In genomic region chr5:148634919-148635356, GRCm38 (mm10) we compare ENCODE assay signal across 12 mouse cellular contexts.
DNase-seq lines count a peak whose midpoint lies in the region; ATAC-seq and TF ChIP-seq lines count a peak whose summit lies in the region.
"Had no signal": no experiment of that assay in that cellular context is flagged by ENCODE, and none has a peak within 500 bp of the region (broad histone marks: within the 10 kb centered on the region; RNA-seq: fewer than 3 reads in every experiment).

No protein-coding gene starts in this region.

- no peaks in the 10 kb centered on the region for H3K36me3 ChIP-seq in lung, postnatal 0 days (ENCODE audit: insufficient read depth, low read length)
- H3K36me3 ChIP-seq: kidney, embryonic 15.5 days; limb, embryonic 13.5 days had no signal

- no peak overlapping the region for H3K4me2 ChIP-seq in lung, postnatal 0 days (replicated peaks; ENCODE audit: low read depth, low read length)
- H3K4me2 ChIP-seq: kidney, embryonic 15.5 days; limb, embryonic 13.5 days had no signal

- ATAC-seq in lung, postnatal 0 days: peak; percentile 51

- 34% methylated on average over 11 of the region's 11 CpGs for whole genome bisulfite sequencing in lung, postnatal 0 days

- DNase-seq in adrenal gland, postnatal 14 days: peak; percentile 34
- DNase-seq in adrenal gland, adult 18-20 months (ENCODE audit: low spot score in 2 of 2): no peak
- peak; percentile 28 for DNase-seq in urinary bladder, adult 2 months (ENCODE audit: low spot score)
- no peak for DNase-seq in urinary bladder, postnatal 10 days (ENCODE audit: low spot score)
- peak; percentile 67 for DNase-seq in lung, postnatal 0 days (ENCODE audit: low spot score)
- no peak for DNase-seq in thymus, postnatal 4 days
- DNase-seq in B cell, adult 2 months: no peak
- DNase-seq in kidney, adult 9 months: no peak
- DNase-seq: right cerebral cortex, postnatal 25 days had no signal

- no peak overlapping the region for H3K27ac ChIP-seq in lung, postnatal 0 days (ENCODE audit: low read length)
- H3K27ac ChIP-seq: kidney, embryonic 15.5 days; limb, embryonic 13.5 days had no signal

- H3K4me1 ChIP-seq in lung, postnatal 0 days (ENCODE audit: insufficient read depth, low read depth, low read length): peaks cover 16% of the 10 kb centered on the region; the same call in 1 of the 2 replicates

- H3K9me3 ChIP-seq in lung, postnatal 0 days (ENCODE audit: low read length): no peaks in the 10 kb centered on the region
- H3K9me3 ChIP-seq: kidney, embryonic 15.5 days; limb, embryonic 13.5 days had no signal

- H3K4me3 ChIP-seq in lung, postnatal 0 days (ENCODE audit: low read depth, low read length): no peak overlapping the region
- H3K4me3 ChIP-seq: erythroblast, embryonic 14.5 days; kidney, embryonic 15.5 days; limb, embryonic 13.5 days had no signal

- TF ChIP-seq EP300 in lung, postnatal 0 days (IDR thresholded peaks at IDR 0.05): no peak

- no peak overlapping the region for H3K9ac ChIP-seq in lung, postnatal 0 days (replicated peaks; ENCODE audit: low read depth)
- H3K9ac ChIP-seq: kidney, embryonic 15.5 days; limb, embryonic 13.5 days had no signal

- H3K27me3 ChIP-seq in lung, postnatal 0 days (replicated peaks; ENCODE audit: insufficient read depth, low read length): no peaks in the 10 kb centered on the region
- H3K27me3 ChIP-seq: kidney, embryonic 15.5 days; limb, embryonic 13.5 days had no signal

- no peak for TF ChIP-seq CTCF in lung, postnatal 0 days (IDR thresholded peaks at IDR 0.05)

Comparison
In these comparisons a context has a peak if more than half of its experiments do, and no peak if none do; other contexts are left out.
1. DNase-seq: peak in adrenal gland, postnatal 14 days (single experiment), urinary bladder, adult 2 months (single experiment) and lung, postnatal 0 days (single experiment); none in adrenal gland, adult 18-20 months (0 of 2), urinary bladder, postnatal 10 days (single experiment), thymus, postnatal 4 days (single experiment), B cell, adult 2 months (0 of 2) and kidney, adult 9 months (single experiment).